Mouse (Mus musculus): ENCODE measurements around the gene Smc4. TPM values are rescaled to one million over a fixed set of nuclear protein-coding genes. Genes with fewer than 3 reads are reported as not detected.
"Not testable (repeated sequence)": the region's sequence is repeated elsewhere in the genome, so short reads cannot be mapped to it uniquely, and the experiment has no call there.

Smc4 gene
- total RNA-seq, 2 experiments from 2014 or later: 5.1 to 6.1 TPM

- intact Hi-C loops (cut with DNase I): no loop called here
- DNase-seq (ENCODE audit: low spot score in 2 of 2): peak in 1 of 2 experiments; percentile 3
These were observed 1.8 kb downstream of the Smc4 start for GRCm38 (mm10) chr3:69006246-69006760.

GRCm38 (mm10) chr3:69008873-69009272, 4.3 kb downstream of the Smc4 start:
- intact Hi-C loops (cut with DNase I): no loop called here
- no peak for DNase-seq (ENCODE audit: low spot score in 2 of 2)

- intact Hi-C loops (cut with DNase I): no loop called here
- no peak for DNase-seq (ENCODE audit: low spot score in 2 of 2)
These were observed 12.6 kb downstream of the Smc4 start for GRCm38 (mm10) chr3:69017181-69017580.

GRCm38 (mm10) chr3:69018635-69019034, 14.1 kb downstream of the Smc4 start:
- DNase-seq (ENCODE audit: low spot score in 2 of 2); intact Hi-C loops (cut with DNase I): not testable (repeated sequence)

GRCm38 (mm10) chr3:69020285-69020684, 15.7 kb downstream of the Smc4 start:
- intact Hi-C loops (cut with DNase I): no loop called here

GRCm38 (mm10) chr3:69020764-69021163, 16.2 kb downstream of the Smc4 start:
- DNase-seq (ENCODE audit: low spot score in 2 of 2): no peak
- intact Hi-C loops (cut with DNase I): no loop called here

More at GRCm38 (mm10) chr3:69020285-69020684, 15.7 kb downstream of the Smc4 start:
- no peak for DNase-seq (ENCODE audit: low spot score in 2 of 2)

- DNase-seq (ENCODE audit: low spot score in 2 of 2): no peak
- intact Hi-C loops (cut with DNase I): no loop called here
These were observed 21.7 kb downstream of the Smc4 start for GRCm38 (mm10) chr3:69026133-69026783.

GRCm38 (mm10) chr3:69040105-69040504, 35.6 kb downstream of the Smc4 start:
- DNase-seq (ENCODE audit: low spot score in 2 of 2): no peak
- intact Hi-C loops (cut with DNase I): no loop called here

- intact Hi-C loops (cut with DNase I): no loop called here
- DNase-seq (ENCODE audit: low spot score in 2 of 2): no peak
These were observed 36.8 kb downstream of the Smc4 start for GRCm38 (mm10) chr3:69041298-69041697.

- intact Hi-C loops (cut with DNase I): loop anchor here (2.0 kb wide), 1 partner anchor 19 kb away; no protein-coding TSS in a partner anchor
- DNase-seq (ENCODE audit: low spot score in 2 of 2): no peak
These were observed 39.6 kb downstream of the Smc4 start for GRCm38 (mm10) chr3:69044167-69044591.

- intact Hi-C loops (cut with DNase I): loop anchor here (2.0 kb wide), 1 partner anchor 18 kb away; no protein-coding TSS in a partner anchor
- peak; percentile 88 to 91 for DNase-seq (ENCODE audit: low spot score in 2 of 2)
These were observed 40.3 kb downstream of the Smc4 start, which contains the start of gene Trim59 for GRCm38 (mm10) chr3:69044645-69045399. Gene Trim59 (minus strand): TSS chr3:69044755.

GRCm38 (mm10) chr3:69045400-69045703, 40.8 kb downstream of the Smc4 start:
- no peak for DNase-seq (ENCODE audit: low spot score in 2 of 2)
- intact Hi-C loops (cut with DNase I): loop anchor here (2.0 kb wide), 1 partner anchor 17 kb away; no protein-coding TSS in a partner anchor

GRCm38 (mm10) chr3:69045750-69046149, 41.2 kb downstream of the Smc4 start:
- DNase-seq (ENCODE audit: low spot score in 2 of 2): no peak
- intact Hi-C loops (cut with DNase I): loop anchor here (2.0 kb wide), 1 partner anchor 17 kb away; no protein-coding TSS in a partner anchor

GRCm38 (mm10) chr3:69046509-69046908, 42.0 kb downstream of the Smc4 start:
- no peak for DNase-seq (ENCODE audit: low spot score in 2 of 2)
- intact Hi-C loops (cut with DNase I): no loop called here

- intact Hi-C loops (cut with DNase I): no loop called here
These were observed 43.1 kb downstream of the Smc4 start for GRCm38 (mm10) chr3:69047684-69048083.

GRCm38 (mm10) chr3:69049011-69049410, 44.5 kb downstream of the Smc4 start:
- no peak for DNase-seq (ENCODE audit: low spot score in 2 of 2)
- intact Hi-C loops (cut with DNase I): no loop called here

More at GRCm38 (mm10) chr3:69047684-69048083, 43.1 kb downstream of the Smc4 start:
- DNase-seq (ENCODE audit: low spot score in 2 of 2): no peak

- DNase-seq (ENCODE audit: low spot score in 2 of 2): no peak
- intact Hi-C loops (cut with DNase I): no loop called here
These were observed 47.4 kb downstream of the Smc4 start for GRCm38 (mm10) chr3:69051894-69052293.

- DNase-seq (ENCODE audit: low spot score in 2 of 2): no peak
- intact Hi-C loops (cut with DNase I): no loop called here
These were observed 50.4 kb downstream of the Smc4 start for GRCm38 (mm10) chr3:69054760-69055432.

- no peak for DNase-seq (ENCODE audit: low spot score in 2 of 2)
- intact Hi-C loops (cut with DNase I): no loop called here
These were observed 51.3 kb downstream of the Smc4 start for GRCm38 (mm10) chr3:69055871-69056270.

- intact Hi-C loops (cut with DNase I): no loop called here
- DNase-seq (ENCODE audit: low spot score in 2 of 2): no peak
These were observed 56.1 kb downstream of the Smc4 start for GRCm38 (mm10) chr3:69060672-69061071.
